Mouse (Mus musculus): ENCODE measurements around the gene Mettl16.

DNA sequence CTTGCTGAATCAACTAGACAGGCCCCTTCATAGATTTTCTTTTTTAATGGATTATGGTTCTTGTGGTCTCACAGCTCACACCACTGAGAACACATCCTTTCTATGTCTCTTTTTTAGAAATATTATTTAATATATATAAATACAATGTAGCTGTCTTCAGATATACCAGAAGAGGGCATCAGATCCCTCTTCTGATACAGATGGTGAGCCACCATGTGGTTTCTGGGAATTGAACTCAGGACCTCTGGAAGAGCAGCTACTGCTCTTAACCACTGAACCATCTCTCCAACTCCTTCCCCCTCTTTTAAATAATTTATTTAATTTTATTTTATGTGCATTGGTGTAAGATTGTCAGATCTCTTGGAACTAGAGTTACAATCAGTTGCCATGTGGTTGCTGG is 39.5 kb downstream of the Mettl16 start:
- no peak for TF ChIP-seq POLR2A (IDR thresholded peaks at IDR 0.05; ENCODE audit: borderline replicate concordance, low read depth, low read length)
- TF ChIP-seq CTCF (IDR thresholded peaks at IDR 0.05; ENCODE audit: low read depth, low read length): no peak
